Mouse (Mus musculus): ENCODE results near the gene Gabpb1.

Gene Gabpb1

DNA sequence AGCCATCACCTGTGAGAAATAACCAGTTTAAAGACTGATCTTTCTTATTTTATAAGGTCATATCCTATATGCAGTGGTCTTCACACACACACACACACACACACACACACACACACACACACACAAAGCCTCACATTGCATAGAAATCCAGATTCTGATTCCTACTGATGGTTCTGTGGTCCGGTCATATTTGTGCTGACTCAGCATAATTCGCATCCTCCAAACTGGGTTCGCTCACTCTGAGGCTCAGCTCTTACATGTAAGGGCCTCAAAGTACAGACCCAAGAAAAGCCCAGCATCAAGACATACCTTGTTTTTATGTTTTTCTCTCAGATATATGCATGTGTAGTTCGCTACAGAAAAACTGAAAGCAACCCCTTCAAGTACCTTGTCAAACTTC is 84.8 kb downstream of the Gabpb1 start:
- no peak for DNase-seq

DNA sequence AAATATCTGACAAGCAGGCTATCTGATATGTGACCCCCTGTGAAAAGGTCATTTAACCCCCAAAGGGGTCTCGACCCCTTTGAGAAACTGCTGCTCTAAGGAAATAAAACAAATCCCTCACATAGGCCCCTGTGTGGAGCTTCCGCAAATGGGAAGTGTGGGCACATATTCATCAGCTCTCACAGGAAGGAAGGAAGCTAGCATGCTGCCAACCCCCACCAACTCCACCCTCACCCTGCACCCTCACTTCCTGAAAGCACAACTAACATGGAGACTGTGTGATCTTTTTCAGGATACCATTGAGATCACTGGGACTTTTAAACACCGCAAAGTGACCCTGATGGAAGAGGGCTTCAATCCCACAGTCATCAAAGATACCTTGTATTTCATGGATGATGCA is 88.7 kb downstream of the Gabpb1 start:
- DNase-seq: no peak

DNA sequence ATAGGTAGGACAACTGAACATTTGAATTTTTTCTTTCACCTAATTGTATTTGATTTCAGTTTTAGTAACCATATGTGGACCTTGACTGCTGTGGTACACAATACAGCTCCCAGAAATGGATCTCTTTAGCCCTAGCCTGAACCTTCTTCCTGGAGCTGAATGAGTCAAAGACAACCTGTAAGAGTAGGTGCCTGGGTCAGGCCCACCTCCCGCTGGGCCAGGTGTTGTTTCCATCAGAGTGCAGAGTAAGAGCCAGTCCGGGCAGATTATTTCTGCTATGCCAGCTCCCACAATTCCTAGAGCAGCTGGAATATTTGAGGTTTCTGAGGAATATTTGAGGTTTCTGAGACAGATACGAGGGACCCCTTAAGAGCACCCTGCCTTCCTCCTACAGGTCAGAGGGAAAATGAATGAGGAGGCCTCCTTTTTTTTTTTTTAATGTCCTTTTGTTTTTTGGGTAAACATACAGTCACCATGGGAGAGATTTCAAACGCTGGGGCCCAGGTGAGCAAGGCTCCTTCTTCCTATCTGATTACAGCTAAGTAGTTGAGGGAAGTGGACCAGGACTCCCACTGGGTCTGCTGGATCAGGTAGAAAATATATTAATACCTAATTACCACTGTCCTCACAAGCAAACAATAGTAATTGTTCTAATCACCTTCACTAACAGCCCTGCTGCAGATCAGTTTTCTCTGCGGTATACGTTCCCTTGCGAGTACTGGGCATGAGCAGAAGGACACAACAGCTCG is 91.3 kb downstream of the Gabpb1 start:
- no peak for DNase-seq

DNA sequence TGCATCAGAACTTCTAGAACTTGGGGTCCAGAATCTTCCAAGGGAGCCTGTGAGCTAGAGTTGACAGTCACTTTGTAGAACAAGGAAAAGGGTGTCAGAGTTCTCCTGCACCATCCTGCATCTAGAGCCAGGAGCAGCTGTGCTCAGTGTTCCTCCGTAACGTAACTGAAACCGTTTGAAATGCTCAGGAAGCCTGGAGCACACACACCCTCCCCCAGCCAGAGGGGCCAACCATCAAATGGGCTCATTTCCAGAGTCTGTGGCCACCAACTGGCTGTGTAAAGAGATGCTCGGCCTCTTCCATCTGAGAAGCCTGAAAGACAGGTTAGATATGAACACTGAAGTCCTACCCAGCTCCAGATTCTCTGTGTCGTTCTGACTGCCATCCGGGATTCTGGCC is 92.2 kb downstream of the Gabpb1 start:
- no peak for DNase-seq

DNA sequence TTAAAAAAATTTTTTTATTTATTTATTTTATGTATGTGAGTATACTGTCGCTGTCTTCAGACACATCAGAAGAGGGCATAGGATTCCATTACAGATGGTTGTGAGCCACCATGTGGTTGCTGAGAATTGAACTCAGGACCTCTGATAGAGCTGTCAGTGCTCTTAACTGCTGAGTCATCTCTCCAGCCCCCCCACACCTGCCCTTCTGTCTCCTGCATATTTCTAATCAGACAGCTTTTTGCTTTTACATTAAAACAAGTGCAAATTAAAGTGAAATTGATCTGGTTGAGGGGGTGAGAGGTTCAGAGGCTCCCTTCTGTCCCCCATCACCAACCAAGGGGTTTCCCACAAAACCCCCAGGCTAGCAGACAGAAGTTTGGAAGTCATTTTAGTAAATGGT is 96.9 kb downstream of the Gabpb1 start:
- no peak for DNase-seq
